Mouse (Mus musculus) liver, adult 2 months (tissue): ENCODE measurements at regions not wholly inside any gene's neighbourhood (a gene's known extent, or its start where the extent isn't known, plus 50 kb on each side); places are given as distances from the start of the nearest gene placed in this dataset.

Experiments
- CTCF ChIP-seq: fragments of 200-500 bp; IDR thresholded peaks from 2 replicates; pipeline ENCODE4 v1.5.1; 2011; ENCODE audit warnings: low read depth, low read length, control low read depth
- POLR2A ChIP-seq: fragments of 200-500 bp; IDR thresholded peaks from 2 replicates; pipeline ENCODE4 v1.6.1; 2011; ENCODE audit warnings: low read length, control low read depth; ENCODE audit not compliant: insufficient read depth; ENCODE audit errors: extremely low read depth

GRCm38 (mm10) chr6:31821621-31822020, 228.4 kb upstream of the 1700012A03Rik start:
- TF ChIP-seq CTCF (no peak), POLR2A (no peak)
